Comparison of ENCODE assay signal across 17 mouse cellular contexts in the genomic region with DNA sequence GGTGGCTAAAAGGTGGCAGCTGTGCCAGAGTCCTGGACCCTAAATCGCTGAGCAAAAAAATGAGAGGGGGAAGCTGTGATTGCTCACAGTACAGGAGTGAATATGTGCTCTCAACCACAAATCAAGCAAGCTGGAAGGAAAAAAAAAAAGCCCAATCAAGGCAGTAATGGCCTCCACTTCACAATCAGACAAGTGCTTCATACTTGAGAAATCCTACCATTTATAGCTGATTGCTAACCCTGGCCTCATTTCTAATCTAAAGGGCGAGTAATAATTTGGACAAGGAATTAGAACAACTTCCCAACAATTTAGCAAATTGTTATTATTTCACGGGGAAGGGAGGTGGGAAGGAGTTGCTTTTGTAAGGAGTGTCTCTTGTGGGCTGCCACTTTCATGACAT.
"Had no signal": no experiment of that assay in that cellular context is flagged by ENCODE, and none has a peak within 500 bp of the region (broad histone marks: within the 10 kb centered on the region; RNA-seq: fewer than 3 reads in every experiment).

No protein-coding gene starts in this region.

- H3K9ac ChIP-seq: liver, postnatal 0 days; lung, embryonic 15.5 days; midbrain, embryonic 12.5 days; neural tube, embryonic 12.5 days; stomach, embryonic 15.5 days had no signal

- H3K27ac ChIP-seq: lung, embryonic 15.5 days; macrophage; midbrain, embryonic 12.5 days; neural tube, embryonic 12.5 days; stomach, embryonic 15.5 days; stomach, postnatal 0 days had no signal

- H3K4me3 ChIP-seq: lung, embryonic 15.5 days; megakaryocyte, embryonic 14.5 days; midbrain, embryonic 12.5 days; neural tube, embryonic 12.5 days; stomach, embryonic 15.5 days had no signal

- H3K36me3 ChIP-seq: lung, embryonic 15.5 days; midbrain, embryonic 12.5 days; neural tube, embryonic 12.5 days; stomach, embryonic 15.5 days had no signal

- H3K4me1 ChIP-seq: lung, embryonic 15.5 days; megakaryocyte, embryonic 14.5 days; neural tube, embryonic 12.5 days; stomach, embryonic 15.5 days had no signal

- H3K9me3 ChIP-seq: lung, embryonic 15.5 days; midbrain, embryonic 12.5 days; neural tube, embryonic 12.5 days; stomach, embryonic 15.5 days had no signal

- ATAC-seq: liver, postnatal 0 days; lung, postnatal 0 days had no signal

- H3K27me3 ChIP-seq: neural tube, embryonic 12.5 days had no signal

- H3K4me2 ChIP-seq: lung, embryonic 15.5 days; midbrain, embryonic 12.5 days; neural tube, embryonic 12.5 days; stomach, embryonic 15.5 days had no signal

- DNase-seq: liver, postnatal 0 days; lung, adult 2 months; lung, postnatal 14 days; lung, postnatal 36 days; midbrain, embryonic 14.5 days; right cerebral cortex, postnatal 14 days; thymus, adult 2 months; thymus, postnatal 25 days; thymus, postnatal 4 days had no signal
